1 mouse cellular context compared by ENCODE assay signal in genomic region chr17:84645894-84646293, GRCm38 (mm10).
TF ChIP-seq lines count a peak whose summit lies in the region.

No protein-coding gene starts in this region.

TF ChIP-seq in MEL, 35 proteins besides CTCF, POLR2A, EP300 and RAD21:
- TF ChIP-seq MYB (IDR thresholded peaks at IDR 0.05; ENCODE audit: low read depth, low read length) (no peak), MAFK (IDR thresholded peaks at IDR 0.05; ENCODE audit: borderline replicate concordance, low read depth, low read length) (no peak), JUND (IDR thresholded peaks at IDR 0.05; ENCODE audit: low read depth, low read length) (no peak), GABPA (IDR thresholded peaks at IDR 0.05; ENCODE audit: low read depth, low read length) (no peak), BHLHE40 (IDR thresholded peaks at IDR 0.05; ENCODE audit: borderline replicate concordance, low read depth, low read length) (no peak), SIN3A (IDR thresholded peaks at IDR 0.05; ENCODE audit: low read length) (no peak), MAX (IDR thresholded peaks at IDR 0.05; ENCODE audit: low read length) (no peak), NRF1 (IDR thresholded peaks at IDR 0.05; ENCODE audit: insufficient read depth, low read depth, low read length, poor library complexity, severe bottlenecking) (no peak), MYC (IDR thresholded peaks at IDR 0.05; ENCODE audit: low read depth, low read length) (no peak), POLR2AphosphoS2 (IDR thresholded peaks at IDR 0.05; ENCODE audit: low read length) (no peak), E2F4 (IDR thresholded peaks at IDR 0.05; ENCODE audit: borderline replicate concordance, low read depth, low read length) (no peak), ZC3H11A (IDR thresholded peaks at IDR 0.05; ENCODE audit: low read depth, low read length) (no peak), ELF1 (IDR thresholded peaks at IDR 0.05; ENCODE audit: low read depth, low read length) (no peak), GATA1 (IDR thresholded peaks at IDR 0.05; ENCODE audit: low read depth, low read length) (no peak), USF2 (IDR thresholded peaks at IDR 0.05; ENCODE audit: borderline replicate concordance in 1 of 2, insufficient read depth in 1 of 2, low read depth in 1 of 2, low read length in 2 of 2) (no peak), MEF2A (IDR thresholded peaks at IDR 0.05; ENCODE audit: extremely low read depth, insufficient replicate concordance, low read depth, low read length, poor library complexity, severe bottlenecking) (no peak), TCF12 (IDR thresholded peaks at IDR 0.05; ENCODE audit: low read depth, low read length) (no peak)
TF ChIP-seq in MEL: peak in this region for 0.
